Mouse (Mus musculus): ENCODE results near the gene S100a10.

S100a10 gene

DNA sequence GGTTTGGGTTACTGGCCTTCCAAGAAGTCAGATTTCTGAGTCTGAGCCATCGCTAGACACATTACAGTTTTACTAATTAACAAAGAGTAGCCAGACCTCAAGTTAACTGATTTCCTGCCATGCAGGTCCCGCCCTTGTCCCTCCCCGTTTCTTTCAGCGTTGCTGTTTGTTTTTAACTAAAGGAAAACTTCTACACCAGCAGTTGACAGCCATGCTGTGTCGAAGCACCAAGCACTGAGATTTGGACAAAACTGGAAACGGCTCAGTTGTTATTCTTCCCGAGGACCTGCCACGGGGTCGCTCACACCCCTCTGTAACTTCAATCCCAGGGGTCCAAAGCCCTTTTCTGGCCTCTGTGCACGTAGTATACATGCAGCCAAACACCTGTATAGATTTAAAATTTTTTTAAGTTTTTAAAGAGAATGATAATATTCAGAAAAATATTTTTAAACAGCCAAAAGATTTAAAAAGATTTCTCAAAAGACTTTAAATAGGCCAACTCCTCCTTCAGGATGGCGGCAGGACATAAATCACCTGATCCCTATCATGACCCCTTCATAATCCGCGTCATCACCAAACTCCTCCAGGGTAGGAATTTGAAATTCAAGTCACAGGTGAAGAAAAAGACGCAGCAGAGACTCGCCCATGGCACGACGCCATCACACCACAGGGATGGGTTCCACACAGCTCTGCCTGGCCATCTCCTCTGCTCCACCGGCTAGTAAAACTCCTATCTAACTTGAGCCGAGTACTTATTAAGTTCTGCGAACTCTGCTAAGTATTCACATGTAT is 6.9 kb upstream of the S100a10 start:
- DNase-seq: no peak

DNA sequence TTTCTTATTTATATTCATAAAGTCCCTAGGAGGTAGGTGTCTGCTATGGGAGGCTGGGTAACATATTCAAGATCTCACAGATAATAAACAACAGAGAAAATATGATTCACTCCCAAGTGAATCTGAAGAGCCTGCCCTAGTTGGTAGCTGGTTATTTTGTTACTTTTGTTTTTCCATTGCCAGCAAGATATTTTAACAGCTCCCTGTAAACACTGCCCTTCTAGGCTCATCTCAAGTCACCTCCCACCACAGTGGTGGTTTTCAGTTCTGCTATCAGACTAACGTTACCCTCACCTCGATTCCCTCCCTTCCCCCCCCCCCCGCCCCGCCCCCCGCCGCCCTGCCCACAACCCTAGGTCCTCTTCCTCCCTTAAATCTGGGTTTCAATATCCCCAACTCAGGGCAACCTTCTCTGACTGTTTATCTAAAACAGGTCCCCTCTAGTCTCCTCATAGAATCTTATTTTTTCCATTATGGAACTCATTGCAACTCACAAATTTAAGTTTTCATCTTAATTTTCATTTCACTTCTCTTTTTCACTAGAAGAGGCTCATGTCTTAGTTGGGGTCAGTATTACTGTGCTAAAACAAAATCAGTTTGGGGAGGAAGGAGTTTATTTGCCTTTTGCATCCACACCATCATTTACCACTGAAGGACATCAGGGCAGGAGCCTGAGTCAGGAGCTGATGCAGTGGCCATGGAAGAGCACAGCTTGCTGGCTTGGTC is 6.2 kb upstream of the S100a10 start:
- DNase-seq: no peak

- no peak for DNase-seq
Measured at GRCm38 (mm10) chr3:93549986-93550385, 4.9 kb upstream of the S100a10 start.

DNA sequence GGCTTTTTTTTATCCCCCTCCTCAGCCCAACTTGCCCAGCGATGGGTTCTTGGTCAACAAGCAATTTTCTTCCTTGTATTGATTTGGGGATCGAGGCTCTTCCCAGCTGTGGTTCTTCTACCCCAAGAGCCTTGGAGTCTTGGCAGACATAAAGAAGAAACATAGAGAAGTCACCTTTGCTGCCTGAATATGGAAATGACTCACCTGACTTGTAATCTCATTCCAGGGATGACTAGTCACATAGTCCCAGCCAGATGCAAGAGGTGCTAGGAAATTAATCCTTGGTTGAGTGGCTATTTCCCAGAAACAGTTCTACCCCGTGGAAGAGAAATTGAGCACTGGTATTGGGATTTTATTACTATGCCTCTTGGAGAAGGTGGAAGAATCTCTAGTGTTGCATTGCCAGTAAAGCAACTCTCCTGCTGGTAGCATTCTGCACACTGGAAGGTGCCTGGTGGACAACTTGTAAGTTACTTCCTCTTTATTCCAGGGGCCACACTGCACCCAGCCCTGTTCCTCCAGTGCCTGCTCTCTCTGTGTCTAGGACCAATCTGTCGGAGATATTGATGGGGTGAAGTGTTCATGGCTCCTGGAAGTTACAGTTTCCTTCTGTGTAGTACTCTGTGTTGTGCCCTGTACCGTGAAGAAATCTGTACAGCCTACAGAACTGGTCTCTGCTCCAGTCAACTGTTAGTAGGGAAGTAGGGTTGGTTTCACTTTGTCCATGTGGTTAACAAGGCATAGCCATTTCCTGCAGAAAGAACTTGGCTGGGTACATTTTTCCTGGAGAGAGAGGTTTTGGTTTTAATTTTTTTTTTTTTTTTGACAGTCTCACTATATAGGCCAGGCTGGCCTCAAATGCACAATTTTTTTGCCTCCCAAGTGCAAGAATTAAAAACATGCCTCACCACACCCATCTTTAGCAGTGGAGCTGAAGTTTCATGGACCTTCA is 2.7 kb upstream of the S100a10 start:
- no peak for DNase-seq

- DNase-seq: no peak
Measured at GRCm38 (mm10) chr3:93553311-93553710, 1.6 kb upstream of the S100a10 start.

DNA sequence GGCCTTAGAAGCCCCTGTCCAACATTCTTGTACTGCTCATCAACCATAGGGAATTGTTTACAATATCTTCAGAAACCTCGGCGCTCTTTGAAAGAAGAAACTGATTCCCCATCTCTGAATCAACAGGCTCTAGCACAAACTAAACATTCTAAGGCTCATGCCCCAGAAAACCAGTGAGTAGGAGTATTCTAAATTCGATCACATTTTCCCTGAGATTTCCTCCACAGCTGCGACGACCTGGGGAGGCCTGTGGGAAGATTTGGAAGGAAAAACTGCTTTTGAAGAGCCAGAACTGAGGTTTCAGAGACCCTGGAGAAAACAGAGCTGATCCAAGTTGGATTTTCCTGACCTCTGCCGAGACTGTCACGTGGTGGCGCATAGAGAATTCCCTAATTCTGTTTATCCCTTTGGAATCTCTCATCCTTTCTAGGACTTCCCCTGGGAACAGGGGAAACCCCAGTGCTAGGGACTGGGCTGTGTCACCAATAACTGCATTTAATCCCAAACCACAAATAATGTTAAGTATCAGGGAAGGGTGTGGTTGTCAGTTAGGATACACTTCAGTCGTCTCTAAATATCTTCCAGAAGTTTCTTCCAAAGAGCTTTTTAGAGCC is 1.0 kb upstream of the S100a10 start:
- DNase-seq: no peak

- no peak for DNase-seq
Measured at GRCm38 (mm10) chr3:93554379-93554980, 400 bp upstream of the S100a10 start.

- DNase-seq: no peak
Measured at GRCm38 (mm10) chr3:93555878-93556254, 986 bp downstream of the S100a10 start.

- no peak for DNase-seq
Measured at GRCm38 (mm10) chr3:93556599-93556998, 1.7 kb downstream of the S100a10 start.

DNA sequence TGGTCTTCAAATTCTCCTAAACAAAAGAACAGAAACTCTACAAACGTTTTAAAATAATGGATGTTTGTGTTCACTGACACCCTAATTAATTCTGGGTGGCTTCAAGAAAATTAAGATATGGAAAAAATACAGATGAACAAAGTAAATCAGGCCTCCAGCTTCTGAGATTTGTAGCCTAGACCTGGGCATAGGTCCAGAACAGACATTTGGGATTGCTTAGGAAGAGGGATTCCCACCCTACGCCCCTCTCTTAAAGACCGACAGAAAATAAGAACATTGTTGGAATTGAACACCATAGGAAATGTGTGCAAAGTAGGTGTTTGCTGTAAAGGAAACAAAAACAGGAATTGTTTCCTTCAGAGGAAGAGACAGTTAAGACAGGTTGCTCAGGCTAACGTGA is 2.6 kb downstream of the S100a10 start:
- DNase-seq: no peak

DNA sequence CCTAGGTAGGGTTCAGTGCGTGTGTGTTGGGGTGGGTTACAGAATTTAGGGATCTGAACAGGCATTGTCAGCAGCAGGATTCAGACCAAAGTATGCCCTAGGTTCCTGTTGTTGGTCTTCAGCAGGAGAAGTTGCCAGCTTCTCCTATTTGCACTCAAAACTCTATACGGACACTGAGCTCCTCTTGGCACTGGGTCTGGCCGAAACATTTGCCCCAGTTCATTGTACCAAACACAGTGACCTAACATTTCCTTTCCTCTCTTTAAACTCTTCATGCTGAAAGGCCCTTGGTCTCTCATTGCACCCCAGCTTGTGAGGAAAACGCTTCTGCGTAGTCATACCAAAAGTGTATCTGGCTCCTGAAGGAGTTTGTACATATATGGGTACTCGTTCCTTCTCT is 5.1 kb downstream of the S100a10 start:
- DNase-seq: no peak

- DNase-seq: no peak
Measured at GRCm38 (mm10) chr3:93562372-93562771, 7.5 kb downstream of the S100a10 start.

- no peak for DNase-seq
Measured at GRCm38 (mm10) chr3:93563216-93563615, 8.3 kb downstream of the S100a10 start.

- DNase-seq: no peak
Measured at GRCm38 (mm10) chr3:93566892-93567291, 12.0 kb downstream of the S100a10 start.

DNA sequence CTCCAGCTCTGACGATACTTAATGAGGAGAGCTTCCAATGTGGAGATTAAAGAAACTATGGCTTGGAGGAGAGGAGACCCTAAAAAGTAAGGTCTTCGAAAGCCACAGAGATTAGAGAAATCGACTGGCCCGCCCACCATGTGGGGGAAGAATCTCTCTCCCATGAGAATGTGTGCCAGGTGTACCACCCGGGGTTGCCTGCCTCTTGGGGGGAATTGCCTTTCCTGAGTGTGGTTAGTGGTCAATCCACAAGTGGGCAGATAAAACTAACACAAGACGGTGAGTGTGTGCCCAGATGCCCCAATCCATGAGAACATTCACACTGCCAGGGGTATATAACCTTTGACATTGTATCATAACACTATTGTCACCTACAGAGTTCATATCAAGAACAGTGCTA is 12.8 kb downstream of the S100a10 start:
- DNase-seq: no peak

GRCm38 (mm10) chr3:93568428-93569040 is 13.7 kb downstream of the S100a10 start:
- DNase-seq: peak; percentile 17

- no peak for DNase-seq
Measured at GRCm38 (mm10) chr3:93569046-93569445, 14.2 kb downstream of the S100a10 start.

DNA sequence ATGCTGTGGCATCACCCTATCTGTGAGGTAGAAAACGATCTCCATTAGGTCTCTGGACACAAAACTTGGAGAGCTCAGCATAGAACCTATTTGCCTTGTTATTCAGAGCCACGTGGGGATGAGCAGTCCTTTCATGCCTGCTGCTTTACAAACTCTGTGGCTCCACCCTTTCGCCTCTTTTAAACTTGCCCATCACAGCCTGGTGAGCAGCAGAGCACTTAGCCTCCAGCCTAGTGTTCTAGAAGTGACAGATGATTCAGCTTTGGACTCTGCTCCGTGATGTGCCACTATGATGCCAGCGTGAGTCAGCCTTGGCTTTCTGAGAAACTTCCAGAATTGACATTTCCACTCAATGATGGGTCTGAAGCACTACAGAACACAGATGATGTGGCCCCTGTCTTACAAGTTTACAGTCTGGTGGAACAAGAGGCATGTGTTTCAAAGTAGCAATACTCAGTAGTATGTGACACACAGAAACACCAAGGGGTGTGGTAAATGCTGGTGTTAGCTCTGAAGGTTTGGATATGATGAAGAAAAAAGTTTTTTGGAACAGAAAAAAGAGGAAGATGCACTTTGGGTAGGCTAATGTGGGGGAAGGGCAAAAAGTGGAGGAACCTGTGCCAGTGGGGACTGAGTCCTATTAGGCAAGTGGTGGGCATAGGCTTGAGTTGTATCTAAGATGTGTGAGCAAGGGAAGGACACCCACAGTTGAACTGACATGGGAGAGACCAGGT is 17.3 kb downstream of the S100a10 start:
- no peak for DNase-seq

DNA sequence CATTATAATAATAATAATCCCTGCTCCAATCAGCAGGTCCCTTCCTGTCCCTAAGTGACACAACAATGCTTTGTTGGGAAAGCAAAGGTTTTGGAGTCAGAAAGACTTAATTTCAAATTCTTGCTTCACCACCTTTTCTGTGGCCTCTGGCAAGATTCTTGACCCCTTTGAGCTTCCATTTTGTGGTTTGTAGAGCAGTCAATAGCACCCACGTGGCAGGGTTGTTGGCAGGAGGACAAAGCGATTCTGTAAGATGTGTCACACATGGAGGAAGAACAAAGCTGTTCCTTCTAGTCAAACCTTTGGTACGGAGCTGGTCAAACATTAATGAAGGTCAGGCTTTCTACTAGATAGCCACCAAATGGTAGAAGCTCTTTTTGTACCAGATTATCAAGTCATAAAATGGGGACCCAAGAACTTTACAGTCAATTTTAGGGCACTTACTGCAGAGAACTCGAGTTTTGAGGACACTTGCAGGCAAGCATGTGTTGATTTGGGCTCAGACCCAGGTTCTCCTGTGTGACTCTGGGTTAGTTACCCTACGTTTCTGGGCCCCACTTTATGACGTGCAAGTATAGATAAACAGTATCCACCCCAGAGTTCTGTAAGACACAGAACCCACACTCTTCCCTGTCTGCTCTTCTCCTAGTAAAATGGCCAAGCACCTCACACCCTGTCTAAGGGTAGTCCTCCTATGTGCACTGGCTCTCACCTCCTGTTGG is 24.6 kb downstream of the S100a10 start:
- no peak for DNase-seq

- DNase-seq: no peak
Measured at GRCm38 (mm10) chr3:93580039-93580403, 25.1 kb downstream of the S100a10 start.

- DNase-seq: no peak
Measured at GRCm38 (mm10) chr3:93580946-93581345, 26.1 kb downstream of the S100a10 start.
